Mouse (Mus musculus) frontal cortex, postnatal 25 days (tissue): ENCODE data around the gene Runx2.
A peak's percentile ranks its signal among the peaks of the same experiment; 100 is the strongest.

Source experiments
- DNase-seq, 2 experiments: peaks; one replicate each; pipeline ENCODE4 v3.0.0; 2022; ENCODE audit warnings: low spot score in 2 of 2

Gene Runx2

DNA sequence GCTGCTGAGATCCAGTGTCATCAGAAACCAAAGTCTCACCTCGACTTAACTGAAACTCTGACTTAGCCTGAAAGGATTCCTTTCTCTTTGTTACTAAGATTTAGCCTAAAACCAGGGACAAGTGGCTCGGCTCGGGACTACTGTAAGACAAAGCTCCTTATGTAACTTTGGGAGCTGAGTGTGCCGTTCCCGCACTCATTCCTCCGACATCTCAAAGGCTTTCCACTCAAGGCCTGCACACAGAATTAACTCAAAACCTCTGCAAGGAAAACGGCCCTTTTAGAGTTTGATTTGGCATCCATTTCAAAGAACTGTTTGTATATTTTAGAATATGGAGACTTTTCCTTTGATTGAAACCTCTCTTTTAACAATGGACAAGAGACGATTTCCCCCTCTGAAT, 191.3 kb downstream of the Runx2 start:
- no peak for DNase-seq

GRCm38 (mm10) chr17:44620456-44620855, 194.1 kb downstream of the Runx2 start:
- no peak for DNase-seq

DNA sequence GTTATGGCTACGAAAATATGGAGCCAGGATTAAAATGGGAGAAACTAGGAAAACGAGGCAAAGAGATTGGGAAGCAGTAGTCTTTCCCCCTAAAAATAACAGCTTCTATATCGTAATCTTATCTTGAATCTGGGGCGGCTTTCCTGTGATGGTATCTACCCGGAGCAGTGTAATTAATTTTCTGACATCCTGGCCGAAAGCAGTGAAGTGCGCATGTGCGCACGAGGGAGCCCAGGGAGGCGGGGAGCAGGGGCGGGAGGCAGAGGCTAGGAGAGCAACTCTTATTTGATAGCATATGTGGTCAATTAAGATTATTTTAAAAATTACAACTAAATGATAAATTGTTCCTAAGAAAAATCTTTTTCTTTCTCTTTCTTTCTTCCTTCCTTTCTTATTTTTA, 195.9 kb downstream of the Runx2 start:
- no peak for DNase-seq

DNA sequence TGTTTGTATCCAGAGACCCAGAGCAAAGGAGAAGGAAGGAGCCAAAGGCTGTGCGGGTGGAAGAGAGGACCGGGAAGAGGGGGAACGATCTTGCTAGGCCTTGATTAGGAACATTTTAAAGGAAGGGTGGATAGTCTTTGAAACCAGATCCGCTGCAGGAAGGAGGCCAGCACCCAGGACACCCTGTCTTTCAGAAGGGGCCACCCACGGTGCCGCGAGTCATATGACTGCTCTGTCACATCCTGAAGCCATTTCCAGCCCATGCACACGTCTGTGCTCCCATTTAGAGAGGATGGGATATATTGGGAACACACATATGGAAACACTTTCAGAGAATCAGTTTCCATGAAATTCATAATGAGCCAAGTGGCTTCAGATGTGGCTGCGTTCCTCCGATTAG, 196.4 kb downstream of the Runx2 start:
- DNase-seq = peak; percentile 42 to 55

GRCm38 (mm10) chr17:44617741-44618140, 196.9 kb downstream of the Runx2 start:
- no peak for DNase-seq

DNA sequence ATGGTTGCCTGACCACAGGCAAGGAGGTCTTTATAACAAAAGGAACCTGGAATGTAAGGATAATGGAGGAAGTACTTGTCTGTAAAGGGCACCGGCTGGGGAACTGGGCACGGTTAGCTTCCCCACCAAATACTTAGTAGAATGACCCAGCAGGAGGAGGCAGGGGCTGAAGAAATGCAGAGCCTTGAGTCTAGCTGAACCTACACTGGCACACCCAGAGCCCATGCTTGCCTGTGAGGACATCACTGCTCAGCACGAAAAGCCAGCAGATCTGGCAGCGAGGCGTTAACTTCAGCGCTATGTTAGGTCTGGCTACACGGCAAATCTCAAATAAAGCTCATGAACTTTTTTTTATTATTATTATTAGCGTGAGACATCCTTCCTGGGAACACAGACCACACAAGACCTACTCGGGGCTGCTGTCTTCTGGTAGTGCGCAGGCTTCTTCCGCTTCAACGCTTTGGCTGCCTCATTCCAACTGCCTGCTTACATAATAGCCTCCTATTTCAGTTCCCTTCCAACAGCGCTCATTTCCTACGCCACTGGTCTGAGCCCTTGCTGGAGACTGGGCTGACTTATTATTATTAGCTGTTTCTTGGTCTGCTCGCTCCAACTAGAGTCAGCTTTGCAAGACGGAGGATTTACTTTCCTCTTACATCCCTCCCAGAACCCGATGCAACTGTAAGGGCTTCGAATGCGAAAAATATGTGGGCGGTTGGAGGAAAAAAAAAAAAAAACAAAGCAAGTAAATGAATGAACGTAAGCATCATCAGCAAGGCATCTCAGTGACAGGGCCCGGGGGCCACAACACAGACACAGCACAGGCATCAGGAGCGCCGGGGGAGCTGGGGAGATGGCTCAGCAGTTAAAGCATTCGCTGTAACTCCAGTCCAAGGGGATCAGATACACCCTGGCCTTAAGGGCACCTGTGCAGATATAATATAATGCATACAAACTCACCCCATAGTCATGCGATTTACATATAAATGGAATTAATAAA, 200.6 kb downstream of the Runx2 start:
- DNase-seq = peak; percentile 42 to 50

DNA sequence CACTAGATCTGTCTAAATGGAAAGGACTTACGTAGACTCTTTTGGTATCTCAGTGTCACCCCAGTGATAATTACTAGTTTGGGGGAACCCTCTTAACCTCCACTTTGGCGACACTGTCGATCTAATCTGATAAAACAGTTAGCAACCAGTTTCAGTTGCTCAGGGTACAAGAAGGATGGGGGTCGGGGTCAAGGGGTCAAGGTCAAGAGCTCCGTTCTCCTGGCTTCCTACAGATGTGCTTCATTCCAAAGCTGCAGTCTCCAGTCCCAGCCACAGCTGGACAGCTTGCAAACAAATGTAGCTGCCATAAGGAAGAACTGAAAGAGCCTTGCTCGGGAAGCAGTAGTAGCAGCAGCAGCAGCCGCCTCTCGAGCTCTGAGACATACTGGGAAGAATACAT, 202.0 kb downstream of the Runx2 start:
- DNase-seq = no peak

GRCm38 (mm10) chr17:44612002-44612401, 202.6 kb downstream of the Runx2 start:
- DNase-seq = no peak

DNA sequence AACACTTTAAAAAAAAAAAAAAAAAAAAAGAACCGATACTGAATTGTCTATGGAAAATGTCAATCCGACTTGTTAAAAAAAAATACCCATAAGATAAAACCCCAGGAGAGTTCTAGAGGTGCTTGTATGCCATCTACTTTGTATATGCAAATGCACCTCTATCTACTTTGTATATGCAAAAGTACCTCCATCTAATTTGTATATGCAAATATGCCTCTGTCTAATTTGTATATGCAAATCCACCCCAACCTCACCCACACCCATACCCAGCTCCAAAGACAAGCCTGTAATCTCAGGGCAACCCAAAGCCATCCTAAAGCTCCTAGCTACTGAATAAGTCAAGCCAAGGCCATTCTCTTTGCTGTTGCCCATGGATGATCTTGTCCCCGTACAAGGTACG, 203.1 kb downstream of the Runx2 start:
- DNase-seq = no peak

DNA sequence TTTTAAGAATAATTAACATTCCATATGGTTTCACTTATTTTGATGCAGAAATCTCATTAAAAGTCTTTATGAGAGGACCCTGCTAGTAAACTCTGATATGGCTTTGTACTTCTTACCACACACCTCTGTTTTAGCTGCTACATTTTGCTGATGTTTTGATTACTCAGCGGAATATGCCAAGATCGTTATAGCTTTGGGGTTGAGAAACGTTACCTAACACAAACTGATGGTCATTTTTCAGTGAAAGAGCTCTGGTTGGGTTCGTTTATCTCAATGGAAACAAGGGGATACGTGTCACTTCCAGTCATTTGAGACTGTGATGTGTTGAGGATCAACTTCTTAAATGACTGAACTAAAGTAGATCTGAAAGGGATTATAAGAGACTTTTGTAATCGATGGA, 203.8 kb downstream of the Runx2 start:
- DNase-seq = no peak

GRCm38 (mm10) chr17:44609897-44610641, 204.5 kb downstream of the Runx2 start:
- DNase-seq = no peak

- DNase-seq = no peak
Observed at GRCm38 (mm10) chr17:44609356-44609755, 205.2 kb downstream of the Runx2 start.

DNA sequence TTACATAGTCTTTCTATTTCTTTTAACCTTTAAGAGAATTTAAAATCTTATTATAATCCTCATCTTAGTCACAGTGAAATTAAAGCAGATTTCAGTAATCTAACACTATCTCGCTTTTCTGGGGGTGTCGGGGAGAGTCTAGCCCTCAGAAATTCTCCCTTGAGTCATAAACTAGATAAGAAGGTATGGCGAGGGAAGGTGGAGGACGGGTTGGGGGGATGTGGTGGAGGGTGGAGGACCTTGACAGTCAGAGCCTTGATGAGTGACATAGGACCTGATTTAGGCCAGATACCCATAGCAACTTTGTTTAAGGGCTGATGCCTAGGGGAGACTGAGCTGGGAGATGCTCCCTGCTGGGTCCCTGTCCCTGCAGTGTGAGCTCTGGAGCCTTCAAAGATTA, 205.7 kb downstream of the Runx2 start:
- no peak for DNase-seq

DNA sequence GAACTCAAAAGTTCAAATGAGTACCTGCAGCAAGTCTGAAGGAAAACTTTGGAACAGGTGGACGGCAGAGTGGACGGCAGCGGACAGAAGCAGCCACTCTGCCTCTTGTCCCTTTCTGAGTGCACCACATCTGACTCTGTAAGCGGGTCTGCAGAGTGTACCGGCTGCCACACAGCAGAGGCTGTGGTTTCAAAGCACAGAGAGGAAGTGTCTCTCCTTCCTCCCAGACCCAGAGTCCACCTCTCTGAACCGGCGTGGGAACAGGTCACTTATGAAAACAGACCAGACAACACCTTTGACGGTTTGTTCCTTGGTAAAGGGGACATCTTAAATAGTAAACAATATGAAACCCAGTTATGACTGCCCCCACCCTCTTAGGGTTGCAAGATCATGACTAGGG, 207.2 kb downstream of the Runx2 start:
- no peak for DNase-seq

- no peak for DNase-seq
Observed at GRCm38 (mm10) chr17:44606245-44606644, 208.4 kb downstream of the Runx2 start.

DNA sequence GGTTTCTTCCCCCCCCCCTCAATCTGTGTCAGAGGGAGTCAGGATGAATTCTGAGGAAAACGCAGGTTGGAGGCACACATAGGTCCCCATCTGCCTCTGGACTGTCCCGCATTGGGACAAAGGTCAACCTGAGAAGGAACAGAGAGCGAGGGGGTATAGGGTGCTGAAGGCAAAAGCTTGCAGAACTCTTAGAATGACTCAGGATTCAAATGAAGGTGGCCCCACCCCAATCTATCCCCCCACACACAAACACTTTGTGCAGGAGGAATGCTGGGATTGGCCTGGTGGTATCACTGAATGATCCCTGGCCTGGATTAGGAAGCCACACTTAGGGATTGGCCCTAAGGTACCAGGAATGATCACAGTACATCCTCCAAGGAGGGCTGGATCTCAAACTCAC, 208.8 kb downstream of the Runx2 start:
- DNase-seq = no peak

DNA sequence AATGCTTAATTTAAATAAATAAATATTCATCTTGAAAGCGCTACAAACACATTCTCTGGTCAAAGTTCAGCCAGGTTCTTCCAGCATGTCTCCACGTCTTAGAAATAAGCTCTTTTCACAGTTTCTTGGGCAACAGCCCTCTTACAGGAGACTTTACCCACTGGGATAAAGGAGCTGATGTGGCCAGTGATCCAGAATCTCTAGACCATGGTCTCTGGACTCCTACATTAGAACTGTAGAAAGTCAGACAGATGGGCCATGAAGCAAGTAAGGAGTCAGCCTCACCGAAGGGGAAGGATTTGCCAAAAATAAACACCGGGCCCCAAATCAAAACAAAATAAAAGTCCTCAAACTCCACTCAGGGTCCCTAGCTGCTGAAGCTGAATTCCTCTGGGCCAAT, 211.4 kb downstream of the Runx2 start:
- no peak for DNase-seq

- DNase-seq = no peak
Observed at GRCm38 (mm10) chr17:44601317-44602021, 213.1 kb downstream of the Runx2 start.

DNA sequence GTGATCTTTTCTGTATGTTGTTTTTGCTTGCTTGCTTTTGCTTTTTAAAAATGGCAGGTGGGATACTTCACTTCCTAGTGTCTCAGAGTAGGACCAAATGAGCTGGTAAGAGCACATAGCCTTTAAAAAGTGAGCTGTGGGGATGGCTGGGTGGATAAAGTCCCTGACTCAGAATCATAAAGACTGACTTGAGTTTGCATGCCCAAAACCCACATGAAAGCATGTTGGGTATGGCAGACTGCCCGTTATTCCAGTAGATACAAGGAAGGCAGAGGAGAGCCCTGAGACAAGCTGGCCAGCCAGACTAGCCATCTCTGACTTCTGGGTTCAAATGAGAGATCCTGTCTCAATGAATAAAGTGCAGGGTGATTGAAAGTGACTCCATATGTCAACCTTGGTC, 214.7 kb downstream of the Runx2 start:
- no peak for DNase-seq

DNA sequence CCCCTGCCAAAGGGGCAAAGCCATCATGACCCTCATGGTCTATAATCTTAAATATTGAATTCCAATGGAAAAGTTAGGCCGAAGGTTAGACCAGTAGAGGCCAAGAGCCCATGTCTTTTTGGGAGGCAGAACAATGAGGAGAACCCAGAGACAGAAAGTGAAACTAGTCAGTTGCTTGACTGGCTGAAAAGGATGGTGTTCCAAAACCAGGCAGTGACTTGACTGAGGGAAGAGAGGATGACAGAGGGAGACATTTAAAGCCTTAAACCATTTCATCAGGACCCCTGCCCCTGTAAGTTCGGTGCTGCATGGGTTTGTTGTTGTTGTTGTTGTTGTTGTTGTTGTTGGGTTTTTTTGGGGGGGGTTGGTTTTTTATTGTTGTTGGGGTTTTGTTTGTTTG, 215.5 kb downstream of the Runx2 start:
- no peak for DNase-seq

DNA sequence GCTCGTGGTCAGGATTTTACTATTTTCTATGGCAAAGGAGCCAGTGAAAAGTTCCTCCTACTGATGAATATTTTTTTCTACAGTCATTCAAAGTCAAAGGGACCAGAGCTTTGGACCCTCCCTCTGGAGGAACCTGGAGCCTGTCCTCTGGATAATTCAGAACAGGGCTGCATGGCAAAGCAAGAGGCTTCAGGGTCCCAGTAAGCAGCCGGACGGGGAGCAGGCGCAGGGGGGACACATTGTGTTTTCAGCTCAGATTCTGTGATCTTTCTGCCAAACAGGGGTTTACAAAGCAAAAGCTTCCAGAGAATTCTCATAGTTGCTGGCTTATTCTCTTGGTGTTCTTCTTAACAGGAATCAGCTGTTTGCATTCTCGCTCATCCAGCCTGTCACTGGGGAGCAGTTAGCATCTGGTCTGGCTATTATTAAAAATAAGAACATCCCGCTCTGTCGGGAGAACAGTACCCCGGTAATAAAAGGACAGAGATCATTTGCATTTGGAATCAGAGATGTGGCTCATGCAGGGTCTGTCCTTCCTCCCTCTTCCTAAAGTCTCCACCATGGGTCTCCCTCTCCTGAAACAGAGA, 216.6 kb downstream of the Runx2 start:
- no peak for DNase-seq

GRCm38 (mm10) chr17:44592737-44593090, 221.9 kb downstream of the Runx2 start:
- DNase-seq = no peak
